ENCODE assay signal across 8 mouse cellular contexts in the genomic region with DNA sequence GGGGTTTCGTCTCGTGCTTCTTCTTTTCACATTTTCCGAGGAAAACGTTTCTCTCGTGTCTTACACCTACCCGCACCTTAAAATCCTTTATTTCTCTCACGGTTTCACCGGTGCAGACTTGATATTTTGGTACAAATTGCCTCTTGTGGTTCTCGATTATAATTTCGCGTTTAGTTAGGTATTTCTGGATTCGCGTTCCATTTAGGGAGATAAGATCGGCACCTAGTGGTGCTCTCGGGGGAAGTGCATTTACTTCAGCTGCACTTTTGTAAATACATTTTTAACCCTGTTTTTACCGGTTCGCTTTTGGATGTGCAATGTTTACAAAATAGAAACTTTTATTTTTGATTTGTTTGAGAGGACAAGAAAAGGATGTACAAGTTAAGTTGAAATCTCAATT. TPM values are rescaled to one million over a fixed set of nuclear protein-coding genes. Genes with fewer than 3 reads are reported as not detected.
DNase-seq lines count a peak whose midpoint lies in the region; ATAC-seq and TF ChIP-seq lines count a peak whose summit lies in the region.

No protein-coding gene starts in this region.

- H3K9me3 ChIP-seq in lung, embryonic 16.5 days (ENCODE audit: control insufficient read depth, low read length) = peaks cover 2% of the 10 kb centered on the region; the same call in 1 of the 2 replicates
- no peaks in the 10 kb centered on the region for H3K9me3 ChIP-seq in stomach, embryonic 15.5 days

- peak overlapping the region; percentile 71 for H3K4me3 ChIP-seq in lung, embryonic 16.5 days (ENCODE audit: low read length)
- H3K4me3 ChIP-seq in liver, adult 2 months (ENCODE audit: insufficient read depth, low read depth, low read length) = peak overlapping the region; percentile 85
- peak overlapping the region; percentile 59 for H3K4me3 ChIP-seq in stomach, embryonic 15.5 days (replicated peaks)

- TF ChIP-seq POLR2A in liver, adult 2 months (IDR thresholded peaks at IDR 0.05; ENCODE audit: extremely low read depth, insufficient read depth, low read length) = no peak

- H3K4me2 ChIP-seq in lung, embryonic 16.5 days (ENCODE audit: low read depth, low read length) = peak overlapping the region; percentile 18
- H3K4me2 ChIP-seq in stomach, embryonic 15.5 days = peak overlapping the region; percentile 39; the same call in 1 of the 2 replicates

- no peaks in the 10 kb centered on the region for H3K27me3 ChIP-seq in lung, embryonic 16.5 days (ENCODE audit: control insufficient read depth, insufficient read depth, low read depth, low read length)
- no peaks in the 10 kb centered on the region for H3K27me3 ChIP-seq in liver, adult 2 months (ENCODE audit: control insufficient read depth, insufficient read depth, low read length)
- no peaks in the 10 kb centered on the region for H3K27me3 ChIP-seq in stomach, embryonic 15.5 days (replicated peaks)

- WGBS in lung, embryonic 16.5 days = 2% methylated on average over 17 of the region's 17 CpGs
- 2% methylated on average over 17 of the region's 17 CpGs for WGBS in liver, adult 2 months
- WGBS in stomach, embryonic 15.5 days = 2% methylated on average over 17 of the region's 17 CpGs

- peaks cover 21% of the 10 kb centered on the region for H3K79me2 ChIP-seq in liver, adult 2 months (ENCODE audit: control insufficient read depth, insufficient read depth, low read length)

- TF ChIP-seq CTCF in liver, adult 2 months (IDR thresholded peaks at IDR 0.05; ENCODE audit: low read depth, low read length) = no peak

- DNase-seq in lung, postnatal 25 days (ENCODE audit: low spot score) = no peak
- peak; percentile 73 for DNase-seq in liver, adult 2 months (ENCODE audit: extremely low read depth, low read depth, low spot score)
- no peak for DNase-seq in right cerebral cortex, postnatal 25 days
- DNase-seq in thymus, postnatal 25 days = no peak
- DNase-seq in c-Kit-positive CD71-positive TER-119-positive erythroid progenitor cells, embryonic 14.5 days (ENCODE audit: low spot score) = no peak

- H3K4me1 ChIP-seq in lung, embryonic 16.5 days (replicated peaks; ENCODE audit: control insufficient read depth, insufficient read depth, low read length) = peaks cover 3% of the 10 kb centered on the region; the same call in 1 of the 2 replicates
- peaks cover 13% of the 10 kb centered on the region; the same call in 1 of the 2 replicates for H3K4me1 ChIP-seq in liver, adult 2 months (ENCODE audit: control insufficient read depth, insufficient read depth, low read length)
- peaks cover 3% of the 10 kb centered on the region; the same call in 1 of the 2 replicates for H3K4me1 ChIP-seq in stomach, embryonic 15.5 days

- peaks cover 3% of the 10 kb centered on the region; the same call in 1 of the 2 replicates for H3K36me3 ChIP-seq in lung, embryonic 16.5 days (ENCODE audit: control insufficient read depth, insufficient read depth, low read length)
- 0 out of 2 replicates have a peak, but pooled peaks cover 2% of the 10 kb centered on the region for H3K36me3 ChIP-seq in liver, adult 2 months (ENCODE audit: control insufficient read depth, insufficient read depth, low read length)
- peaks cover 12% of the 10 kb centered on the region; the same call in 1 of the 2 replicates for H3K36me3 ChIP-seq in stomach, embryonic 15.5 days

- peak overlapping the region; percentile 78 for H3K9ac ChIP-seq in lung, embryonic 16.5 days (ENCODE audit: low read length)
- H3K9ac ChIP-seq in liver, adult 2 months (ENCODE audit: low read depth, low read length) = peak overlapping the region; percentile 35
- H3K9ac ChIP-seq in stomach, embryonic 15.5 days = no peak overlapping the region

- 0 out of 2 replicates have a peak, but pooled peaks have one; percentile 8 for ATAC-seq in lung, embryonic 16.5 days (ENCODE audit: low read depth)
- ATAC-seq in erythroblast, adult 5-6 weeks (replicated peaks; ENCODE audit: low FRiP score, poor library complexity, severe bottlenecking) = peak; percentile 53
- ATAC-seq in stomach, embryonic 15.5 days (ENCODE audit: insufficient read depth, low FRiP score, low read depth) = no peak

- H3K27ac ChIP-seq in lung, embryonic 16.5 days (ENCODE audit: low read length) = peak overlapping the region; percentile 99
- peak overlapping the region; percentile 91 for H3K27ac ChIP-seq in liver, adult 2 months (replicated peaks; ENCODE audit: insufficient read depth, low read depth, low read length)
- H3K27ac ChIP-seq in stomach, embryonic 15.5 days = peak overlapping the region; percentile 98

RNA-seq across cellular contexts. Expression of gene Atf7ip, which starts 13.3 kb away (rescaled TPM):
- 41.2 and 43.6 TPM in 2 replicates for polyA plus RNA-seq in lung, embryonic 16.5 days (2015; fragmentation: Nextera tagmentation; extraction: Ambion mirVana)
- total RNA-seq in erythroblast, adult 5-6 weeks (2015; ENCODE audit: low replicate concordance) = 153 and 185 TPM in 2 replicates
- total RNA-seq in erythroblast, adult 5-6 weeks (2017; ENCODE audit: low replicate concordance) = 205 and 233 TPM in 2 replicates
- 14.8 and 14.9 TPM in 2 replicates for total RNA-seq in liver, adult 2 months (2014; rRNA removed)
- polyA plus RNA-seq in liver, adult 2 months (2012; rRNA removed) = 5.1 and 5.2 TPM in 2 replicates
- polyA plus RNA-seq in stomach, embryonic 15.5 days (2015; fragmentation: Nextera tagmentation; extraction: Ambion mirVana) = 34.6 and 38.1 TPM in 2 replicates
